Mouse (Mus musculus) limb, embryonic 14.5 days (tissue): ENCODE measurements around the gene Dlg2. TPM values are rescaled to one million over a fixed set of nuclear protein-coding genes. Genes with fewer than 3 reads are reported as not detected.

Experiments
- ATAC-seq: fragments of 200-750 bp; cut with Nextera tagmentation; 2 replicates; pipeline ENCODE4 v1.8.0; 2017; ENCODE audit warnings: low read depth, moderate number of reproducible peaks, moderate TSS enrichment; ENCODE audit not compliant: low FRiP score
- DNase-seq: peaks from one replicate; pipeline ENCODE4 v3.0.0-alpha.2; 2015; ENCODE audit warnings: low spot score
- H3K27ac ChIP-seq: fragments of 300-500 bp; sonication (generic); replicated peaks from 2 replicates; pipeline ENCODE4 v1.5.1; 2014; ENCODE audit warnings: low read depth, mild to moderate bottlenecking, low read length, moderate library complexity, mixed read lengths
- H3K27me3 ChIP-seq: fragments of 300-500 bp; sonication (generic); 2 replicates; pipeline ENCODE4 v1.6.1; 2014; ENCODE audit warnings: low read length, mixed read lengths; ENCODE audit not compliant: control insufficient read depth, insufficient read depth
- H3K36me3 ChIP-seq: fragments of 300-500 bp; sonication (generic); 2 replicates; pipeline ENCODE4 v1.6.1; 2014; ENCODE audit warnings: mild to moderate bottlenecking, low read length, moderate library complexity, mixed read lengths; ENCODE audit not compliant: control insufficient read depth, insufficient read depth
- H3K4me1 ChIP-seq: fragments of 300-500 bp; sonication (generic); 2 replicates; pipeline ENCODE4 v1.6.1; 2014; ENCODE audit warnings: antibody characterized with exemption, low read length, mixed read lengths; ENCODE audit not compliant: control insufficient read depth, insufficient read depth
- H3K4me2 ChIP-seq: fragments of 300-500 bp; sonication (generic); replicated peaks from 2 replicates; pipeline ENCODE4 v1.6.1; 2014; ENCODE audit warnings: low read depth, mild to moderate bottlenecking, low read length, moderate library complexity; ENCODE audit not compliant: severe bottlenecking
- H3K4me3 ChIP-seq: fragments of 300-500 bp; sonication (generic); replicated peaks from 2 replicates; pipeline ENCODE4 v1.5.1; 2014; ENCODE audit warnings: low read length
- H3K9ac ChIP-seq: fragments of 300-500 bp; sonication (generic); 2 replicates; pipeline ENCODE4 v1.6.1; 2014; ENCODE audit warnings: mild to moderate bottlenecking, low read depth, low read length, moderate library complexity; ENCODE audit not compliant: severe bottlenecking
- H3K9me3 ChIP-seq: fragments of 300-500 bp; sonication (generic); 2 replicates; pipeline ENCODE4 v1.6.1; 2016; ENCODE audit warnings: low read length; ENCODE audit not compliant: control insufficient read depth
- POLR2A ChIP-seq: fragments of 200-500 bp; IDR thresholded peaks from 2 replicates; pipeline ENCODE4 v1.8.0; 2012; ENCODE audit warnings: inconsistent platforms, mild to moderate bottlenecking, moderate library complexity, borderline replicate concordance; ENCODE audit not compliant: insufficient read depth, insufficient read length; ENCODE audit errors: extremely low read depth
- WGBS: fragments of 180-500 bp; shearing (Covaris S2); extraction: QIAGEN DNeasy Blood & Tissue Kit; methylation state at CpG from one replicate; pipeline ENCODE4 v1.1.7; 2014; 5-methylcytosine and 5-hydroxymethylcytosine counted together
- polyA plus RNA-seq, 2 experiments: library from polyadenylated mRNA; depleted of rRNA in 1 of 2; stranded (reverse) in 1 of 2; unstranded in 1 of 2; fragments of >200 nt; fragmentation: Nextera tagmentation in 1 of 2; extraction: Ambion mirVana in 1 of 2; gene quantifications; 2 replicates each; pipeline versions ENCODE4 v1.2.1 to v1.2.3; 2012 to 2014

The Dlg2 gene
- polyA plus RNA-seq, 2 experiments = 4.6 to 7.3 TPM

- ATAC-seq (no peak), DNase-seq (no peak)
- no peak overlapping the region for H3K4me2 ChIP-seq
- H3K9ac ChIP-seq = no peak overlapping the region
- no peak overlapping the region for H3K4me3 ChIP-seq
- H3K36me3 ChIP-seq = no peaks in the 10 kb centered on the region
- no peak overlapping the region for H3K27ac ChIP-seq
- no peaks in the 10 kb centered on the region for H3K4me1 ChIP-seq
- 94% methylated on average over 3 of the region's 3 CpGs for WGBS
- no peak for TF ChIP-seq POLR2A
- H3K27me3 ChIP-seq = no peaks in the 10 kb centered on the region
- no peaks in the 10 kb centered on the region for H3K9me3 ChIP-seq
Observed at GRCm38 (mm10) chr7:92423017-92423416, 1946.5 kb downstream of the Dlg2 start.

GRCm38 (mm10) chr7:92424703-92425102 is 1948.2 kb downstream of the Dlg2 start:
- no peak overlapping the region for H3K4me3 ChIP-seq
- H3K27me3 ChIP-seq = no peaks in the 10 kb centered on the region
- H3K36me3 ChIP-seq = no peaks in the 10 kb centered on the region
- no peak overlapping the region for H3K9ac ChIP-seq
- no peak for DNase-seq
- no peaks in the 10 kb centered on the region for H3K4me1 ChIP-seq
- 80% methylated on average over 3 of the region's 3 CpGs for WGBS
- no peak for ATAC-seq
- H3K4me2 ChIP-seq = no peak overlapping the region
- no peak for TF ChIP-seq POLR2A
- no peaks in the 10 kb centered on the region for H3K9me3 ChIP-seq
- H3K27ac ChIP-seq = no peak overlapping the region

DNA sequence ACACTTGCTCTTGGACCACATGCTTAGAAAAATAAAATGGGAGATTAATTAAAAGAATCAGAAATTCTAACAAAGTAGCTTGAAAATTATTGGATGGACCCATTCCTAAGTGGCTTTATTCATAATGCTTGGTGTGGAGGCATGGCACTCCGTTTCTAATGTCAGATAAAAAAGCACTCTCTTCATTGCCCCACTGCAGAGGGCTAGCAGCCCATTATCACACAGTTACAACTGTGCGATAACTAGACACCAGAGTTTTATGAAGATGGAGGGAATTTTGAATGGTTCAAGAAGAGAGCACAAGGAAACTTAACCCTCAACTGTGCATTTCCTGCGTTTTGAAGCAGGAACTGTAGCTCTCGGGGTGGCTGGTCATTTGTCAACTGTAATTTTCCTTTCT is 1950.8 kb downstream of the Dlg2 start:
- ATAC-seq = no peak
- H3K27me3 ChIP-seq = no peaks in the 10 kb centered on the region
- H3K4me3 ChIP-seq = no peak overlapping the region
- H3K4me2 ChIP-seq = no peak overlapping the region
- WGBS = 56% methylated on average over 4 of the region's 4 CpGs
- no peak for DNase-seq
- no peaks in the 10 kb centered on the region for H3K9me3 ChIP-seq
- no peak overlapping the region for H3K9ac ChIP-seq
- TF ChIP-seq POLR2A = no peak
- no peaks in the 10 kb centered on the region for H3K36me3 ChIP-seq
- H3K4me1 ChIP-seq = no peaks in the 10 kb centered on the region
- H3K27ac ChIP-seq = no peak overlapping the region

GRCm38 (mm10) chr7:92428629-92429028 is 1952.2 kb downstream of the Dlg2 start:
- Histone ChIP-seq H3K4me1 (no peaks in the 10 kb centered on the region), H3K27ac (no peak overlapping the region), H3K4me2 (no peak overlapping the region), H3K27me3 (no peaks in the 10 kb centered on the region), H3K4me3 (no peak overlapping the region), H3K9ac (no peak overlapping the region), H3K9me3 (no peaks in the 10 kb centered on the region), H3K36me3 (no peaks in the 10 kb centered on the region)
- no peak for TF ChIP-seq POLR2A
- no peak for DNase-seq
- ATAC-seq = no peak
- WGBS = 87% methylated on average over 5 of the region's 5 CpGs

DNA sequence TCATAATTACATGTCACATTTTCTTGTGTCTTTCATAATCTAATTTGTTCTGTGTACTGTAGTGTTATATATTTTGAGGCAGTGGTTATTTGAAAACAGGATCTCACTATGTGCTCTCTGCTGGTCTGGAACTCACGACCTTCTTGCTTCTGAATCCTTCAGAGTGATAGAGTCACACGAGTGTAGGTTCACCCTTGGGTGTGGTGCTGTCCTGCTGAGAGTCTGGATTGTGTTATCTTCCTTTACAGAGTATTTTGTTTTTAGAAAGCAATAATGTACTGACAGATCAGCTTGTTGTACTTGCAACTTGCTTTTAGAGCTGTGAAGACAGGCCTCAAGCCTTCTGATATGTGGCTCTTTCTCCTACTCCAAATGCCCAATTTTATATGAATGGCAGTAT is 1953.8 kb downstream of the Dlg2 start:
- DNase-seq (no peak), ATAC-seq (no peak)
- Histone ChIP-seq H3K27ac (no peak overlapping the region), H3K36me3 (no peaks in the 10 kb centered on the region), H3K4me1 (no peaks in the 10 kb centered on the region), H3K4me3 (no peak overlapping the region), H3K9me3 (no peaks in the 10 kb centered on the region), H3K4me2 (no peak overlapping the region), H3K9ac (no peak overlapping the region), H3K27me3 (no peaks in the 10 kb centered on the region)
- no peak for TF ChIP-seq POLR2A
- 61% methylated on average over 2 of the region's 2 CpGs for WGBS

DNA sequence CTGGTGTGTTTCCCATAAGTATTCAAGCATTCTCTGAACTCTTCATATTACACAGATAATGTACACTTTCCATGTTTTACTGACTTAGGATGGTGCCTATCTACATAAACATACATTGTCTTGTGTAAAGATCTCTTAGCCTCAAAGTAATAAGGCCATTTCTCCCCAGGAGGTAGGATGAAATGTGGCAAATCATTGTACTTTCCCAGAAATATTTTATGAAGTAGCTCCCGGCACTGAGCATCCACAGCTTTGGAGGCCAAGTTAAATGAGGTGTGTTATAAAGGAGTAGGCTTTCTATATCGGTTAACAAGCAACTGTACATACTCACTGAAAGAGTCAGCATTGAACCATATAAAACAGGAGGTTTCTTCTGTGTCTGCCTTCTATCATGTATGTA is 1960.7 kb downstream of the Dlg2 start:
- no peak for ATAC-seq
- Histone ChIP-seq H3K4me1 (no peaks in the 10 kb centered on the region), H3K27me3 (no peaks in the 10 kb centered on the region), H3K4me3 (no peak overlapping the region), H3K36me3 (no peaks in the 10 kb centered on the region), H3K9ac (no peak overlapping the region), H3K27ac (no peak overlapping the region), H3K9me3 (no peaks in the 10 kb centered on the region), H3K4me2 (no peak overlapping the region)
- DNase-seq = no peak
- TF ChIP-seq POLR2A = no peak
- 67% methylated on average over 2 of the region's 2 CpGs for WGBS
